Mouse (Mus musculus) heart, adult 10 weeks (tissue): ENCODE data around the gene Supt3. TPM values are rescaled to one million over a fixed set of nuclear protein-coding genes. Genes with fewer than 3 reads are reported as not detected.

Experiments
- polyA plus RNA-seq: library from polyadenylated mRNA; stranded (reverse); fragments of 350-450 nt; fragmentation: Illumina TruSeq; extraction: RNeasy Lipid Tissue Mini Kit (QIAGEN cat#74804); gene quantifications from one replicate; pipeline ENCODE4 v1.2.3, GENCODE M21; 2014; ENCODE audit warnings: low read depth, low replicate concordance

Gene Supt3
- 15.1 TPM for polyA plus RNA-seq

DNA sequence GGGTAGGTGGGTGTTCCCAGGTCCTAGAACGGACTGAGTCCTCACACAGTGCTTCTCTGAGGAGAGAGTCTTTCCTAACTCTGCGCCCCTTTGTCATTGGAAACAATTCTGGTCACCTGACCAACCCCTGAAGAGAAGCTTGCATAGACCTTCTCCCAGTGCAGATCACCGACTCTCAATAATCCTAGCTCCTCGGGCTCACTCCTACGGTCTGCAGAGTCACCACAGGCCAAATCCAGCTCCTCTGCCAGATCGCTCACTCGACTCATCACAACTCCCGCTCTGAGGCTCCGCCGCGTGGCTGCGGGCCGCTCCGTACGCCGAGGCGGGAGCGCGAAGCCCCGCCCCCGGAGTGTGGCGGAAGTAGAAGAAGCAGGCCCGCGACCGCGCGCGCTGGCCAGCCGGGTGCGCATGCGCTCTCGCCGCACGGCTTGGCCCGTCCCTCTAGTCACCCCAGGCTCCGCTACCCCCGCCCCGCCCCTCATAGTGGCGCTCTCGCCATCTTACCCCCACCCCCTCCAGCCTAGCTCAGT, at the start of gene Supt3:
Gene Supt3 (plus strand): TSS at position 415 of the 533 bp plus-strand sequence.

DNA sequence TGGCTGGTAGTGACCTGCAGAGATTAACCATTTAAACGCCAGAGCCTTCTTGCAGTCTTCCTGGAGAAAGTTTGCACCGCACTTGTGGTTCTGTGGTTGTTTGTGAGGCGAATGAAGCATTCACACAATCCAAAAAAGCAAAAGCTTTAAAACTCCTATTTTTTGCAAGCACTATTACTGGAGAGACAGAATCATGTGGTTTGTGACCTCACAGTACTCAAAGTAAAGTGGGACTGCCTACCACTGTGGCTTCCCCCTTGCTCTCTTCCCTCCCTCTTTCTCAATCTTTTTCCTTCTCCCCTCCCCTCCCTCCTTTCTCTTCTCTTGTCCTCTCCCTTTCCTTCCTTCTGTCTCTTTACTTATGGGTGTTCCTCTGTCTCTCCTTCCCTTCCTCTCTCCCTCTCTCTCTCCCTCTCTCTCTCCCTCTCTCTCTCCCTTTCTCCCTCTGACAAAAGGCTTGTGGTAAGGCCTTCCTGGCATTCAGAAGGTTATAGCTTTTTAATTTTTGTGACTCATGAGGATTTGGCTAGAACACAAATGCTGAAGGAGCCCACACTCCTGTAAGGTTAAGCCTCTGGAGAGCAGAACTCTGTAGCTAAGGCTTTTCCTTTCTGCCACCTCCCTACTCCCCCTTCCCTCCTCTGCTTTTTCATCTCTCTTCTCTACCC, 37.7 kb downstream of the Supt3 start, which contains the start of gene Runx2:
Gene Runx2 (minus strand): TSS at position 290 of the 668 bp plus-strand sequence.

Other genes starting within 250 kb of the Supt3 start
- 0.13 TPM for gene Runx2, start 37.6 kb downstream of the Supt3 start, polyA plus RNA-seq